Mouse (Mus musculus): Measurements from ENCODE around the gene Adam19. TPM values are rescaled to one million over a fixed set of nuclear protein-coding genes. Genes with fewer than 3 reads are reported as not detected.
"Not testable (repeated sequence)": the region's sequence is repeated elsewhere in the genome, so short reads cannot be mapped to it uniquely, and the experiment has no call there.

Adam19 gene
- polyA plus RNA-seq, 1 experiment: 51.6 TPM

DNA sequence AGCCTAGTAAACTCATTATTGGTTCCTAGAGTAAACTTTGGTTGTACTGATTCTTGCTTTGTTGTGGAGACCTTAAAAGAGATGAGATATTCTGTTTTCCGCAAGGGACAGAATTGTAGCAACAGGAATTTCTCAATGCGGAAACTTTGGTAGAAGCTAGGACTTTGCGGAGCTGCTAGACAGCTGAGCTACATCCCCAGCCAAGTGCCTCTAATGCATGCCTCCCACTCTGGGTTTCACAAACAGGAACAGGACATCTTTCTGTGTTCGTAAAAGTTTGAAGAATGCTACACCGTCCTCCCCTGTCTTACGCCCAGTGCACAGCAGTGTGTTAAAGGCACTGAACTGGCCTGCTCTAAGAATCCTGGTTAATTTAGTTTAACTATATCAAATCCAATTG, 120.4 kb downstream of the Adam19 start:
- no peak for TF ChIP-seq CTCF (IDR thresholded peaks at IDR 0.05; ENCODE audit: low read depth, low read length)
- no peak for TF ChIP-seq POLR2A (IDR thresholded peaks at IDR 0.05; ENCODE audit: insufficient read depth, low read length)
- no peak for TF ChIP-seq EP300 (IDR thresholded peaks at IDR 0.05; ENCODE audit: insufficient read depth, low read depth, low read length)
- H3K36me3 ChIP-seq (ENCODE audit: control insufficient read depth, insufficient read depth, low read length, poor library complexity, severe bottlenecking): no peaks in the 10 kb centered on the region

GRCm38 (mm10) chr11:46177246-46178043, 121.7 kb downstream of the Adam19 start:
- Histone ChIP-seq H3K27me3 (ENCODE audit: control insufficient read depth, insufficient read depth, low read length, poor library complexity, severe bottlenecking) (no peaks in the 10 kb centered on the region), H3K36me3 (ENCODE audit: control insufficient read depth, insufficient read depth, low read length, poor library complexity, severe bottlenecking) (no peaks in the 10 kb centered on the region), H3K4me1 (ENCODE audit: control insufficient read depth, insufficient read depth, low read length) (no peaks in the 10 kb centered on the region), H3K4me3 (ENCODE audit: low read depth, low read length) (no peak overlapping the region), H3K9me3 (replicated peaks; ENCODE audit: control insufficient read depth, insufficient read depth, low read length, poor library complexity, severe bottlenecking) (no peaks in the 10 kb centered on the region), H3K27ac (ENCODE audit: insufficient read depth, low read length) (no peak overlapping the region), H3K9ac (ENCODE audit: low read depth, poor library complexity, severe bottlenecking) (no peak overlapping the region)
- TF ChIP-seq CTCF (IDR thresholded peaks at IDR 0.05; ENCODE audit: low read depth, low read length) (no peak), POLR2A (IDR thresholded peaks at IDR 0.05; ENCODE audit: insufficient read depth, low read length) (no peak), EP300 (IDR thresholded peaks at IDR 0.05; ENCODE audit: insufficient read depth, low read depth, low read length) (no peak)

More for the DNA sequence above, 120.4 kb downstream of the Adam19 start:
- Histone ChIP-seq H3K9ac (ENCODE audit: low read depth, poor library complexity, severe bottlenecking) (no peak overlapping the region), H3K27me3 (ENCODE audit: control insufficient read depth, insufficient read depth, low read length, poor library complexity, severe bottlenecking) (no peaks in the 10 kb centered on the region), H3K9me3 (replicated peaks; ENCODE audit: control insufficient read depth, insufficient read depth, low read length, poor library complexity, severe bottlenecking) (no peaks in the 10 kb centered on the region), H3K27ac (ENCODE audit: insufficient read depth, low read length) (no peak overlapping the region), H3K4me3 (ENCODE audit: low read depth, low read length) (no peak overlapping the region), H3K4me1 (ENCODE audit: control insufficient read depth, insufficient read depth, low read length) (no peaks in the 10 kb centered on the region)

GRCm38 (mm10) chr11:46182031-46182430, 126.2 kb downstream of the Adam19 start:
- H3K27ac ChIP-seq (ENCODE audit: insufficient read depth, low read length); H3K9ac ChIP-seq (ENCODE audit: low read depth, poor library complexity, severe bottlenecking): not testable (repeated sequence)

GRCm38 (mm10) chr11:46184946-46185345, 129.2 kb downstream of the Adam19 start:
- no peak overlapping the region for H3K27ac ChIP-seq (ENCODE audit: insufficient read depth, low read length)
- H3K9me3 ChIP-seq (replicated peaks; ENCODE audit: control insufficient read depth, insufficient read depth, low read length, poor library complexity, severe bottlenecking): no peaks in the 10 kb centered on the region
- no peaks in the 10 kb centered on the region for H3K27me3 ChIP-seq (ENCODE audit: control insufficient read depth, insufficient read depth, low read length, poor library complexity, severe bottlenecking)
- no peaks in the 10 kb centered on the region for H3K4me1 ChIP-seq (ENCODE audit: control insufficient read depth, insufficient read depth, low read length)
- no peak overlapping the region for H3K4me3 ChIP-seq (ENCODE audit: low read depth, low read length)
- TF ChIP-seq CTCF (IDR thresholded peaks at IDR 0.05; ENCODE audit: low read depth, low read length) (no peak), POLR2A (IDR thresholded peaks at IDR 0.05; ENCODE audit: insufficient read depth, low read length) (no peak), EP300 (IDR thresholded peaks at IDR 0.05; ENCODE audit: insufficient read depth, low read depth, low read length) (no peak)
- no peak overlapping the region for H3K9ac ChIP-seq (ENCODE audit: low read depth, poor library complexity, severe bottlenecking)
- H3K36me3 ChIP-seq (ENCODE audit: control insufficient read depth, insufficient read depth, low read length, poor library complexity, severe bottlenecking): no peaks in the 10 kb centered on the region

More at GRCm38 (mm10) chr11:46182031-46182430, 126.2 kb downstream of the Adam19 start:
- H3K9me3 ChIP-seq (replicated peaks; ENCODE audit: control insufficient read depth, insufficient read depth, low read length, poor library complexity, severe bottlenecking); H3K36me3 ChIP-seq (ENCODE audit: control insufficient read depth, insufficient read depth, low read length, poor library complexity, severe bottlenecking); H3K4me1 ChIP-seq (ENCODE audit: control insufficient read depth, insufficient read depth, low read length); H3K4me3 ChIP-seq (ENCODE audit: low read depth, low read length); H3K27me3 ChIP-seq (ENCODE audit: control insufficient read depth, insufficient read depth, low read length, poor library complexity, severe bottlenecking): not testable (repeated sequence)

GRCm38 (mm10) chr11:46185486-46185885, 129.7 kb downstream of the Adam19 start:
- Histone ChIP-seq H3K9me3 (replicated peaks; ENCODE audit: control insufficient read depth, insufficient read depth, low read length, poor library complexity, severe bottlenecking) (no peaks in the 10 kb centered on the region), H3K9ac (ENCODE audit: low read depth, poor library complexity, severe bottlenecking) (no peak overlapping the region), H3K4me1 (ENCODE audit: control insufficient read depth, insufficient read depth, low read length) (no peaks in the 10 kb centered on the region), H3K4me3 (ENCODE audit: low read depth, low read length) (no peak overlapping the region), H3K27me3 (ENCODE audit: control insufficient read depth, insufficient read depth, low read length, poor library complexity, severe bottlenecking) (no peaks in the 10 kb centered on the region), H3K36me3 (ENCODE audit: control insufficient read depth, insufficient read depth, low read length, poor library complexity, severe bottlenecking) (no peaks in the 10 kb centered on the region), H3K27ac (ENCODE audit: insufficient read depth, low read length) (no peak overlapping the region)
- TF ChIP-seq CTCF (IDR thresholded peaks at IDR 0.05; ENCODE audit: low read depth, low read length) (no peak), EP300 (IDR thresholded peaks at IDR 0.05; ENCODE audit: insufficient read depth, low read depth, low read length) (no peak), POLR2A (IDR thresholded peaks at IDR 0.05; ENCODE audit: insufficient read depth, low read length) (no peak)

GRCm38 (mm10) chr11:46188283-46188682, 132.5 kb downstream of the Adam19 start:
- Histone ChIP-seq H3K27me3 (ENCODE audit: control insufficient read depth, insufficient read depth, low read length, poor library complexity, severe bottlenecking) (no peaks in the 10 kb centered on the region; the same call in 1 of the 2 replicates), H3K4me1 (ENCODE audit: control insufficient read depth, insufficient read depth, low read length) (no peaks in the 10 kb centered on the region), H3K9ac (ENCODE audit: low read depth, poor library complexity, severe bottlenecking) (no peak overlapping the region), H3K27ac (ENCODE audit: insufficient read depth, low read length) (no peak overlapping the region), H3K4me3 (ENCODE audit: low read depth, low read length) (no peak overlapping the region), H3K9me3 (replicated peaks; ENCODE audit: control insufficient read depth, insufficient read depth, low read length, poor library complexity, severe bottlenecking) (no peaks in the 10 kb centered on the region), H3K36me3 (ENCODE audit: control insufficient read depth, insufficient read depth, low read length, poor library complexity, severe bottlenecking) (no peaks in the 10 kb centered on the region)
- no peak for TF ChIP-seq CTCF (IDR thresholded peaks at IDR 0.05; ENCODE audit: low read depth, low read length)

Measured in ES-Bruce4 (cell line).